In genomic region chr6:148248625-148249024, GRCm38 (mm10) we compare ENCODE assay signal across 9 mouse cellular contexts. TPM values are rescaled to one million over a fixed set of nuclear protein-coding genes. Genes with fewer than 3 reads are reported as not detected.
DNase-seq lines count a peak whose midpoint lies in the region; ATAC-seq and TF ChIP-seq lines count a peak whose summit lies in the region.
"Had no signal": no experiment of that assay in that cellular context is flagged by ENCODE, and none has a peak within 500 bp of the region (broad histone marks: within the 10 kb centered on the region; RNA-seq: fewer than 3 reads in every experiment).

No protein-coding gene starts in this region.

- no peak overlapping the region for H3K27ac ChIP-seq in liver, embryonic 12.5 days
- no peak overlapping the region for H3K27ac ChIP-seq in forebrain, postnatal 0 days (ENCODE audit: low read depth, low read length)

- ATAC-seq in liver, embryonic 12.5 days, result no peak
- ATAC-seq in forebrain, postnatal 0 days, result peak; percentile 53; the same call in 1 of the 2 replicates

- no peaks in the 10 kb centered on the region for H3K36me3 ChIP-seq in liver, embryonic 12.5 days
- peaks cover 13% of the 10 kb centered on the region for H3K36me3 ChIP-seq in forebrain, postnatal 0 days (ENCODE audit: insufficient read depth)

- H3K9me3 ChIP-seq in liver, embryonic 12.5 days (replicated peaks), result no peaks in the 10 kb centered on the region
- H3K9me3 ChIP-seq in forebrain, postnatal 0 days (ENCODE audit: low read length), result no peaks in the 10 kb centered on the region
- H3K9me3 ChIP-seq: megakaryocyte, embryonic 14.5 days had no signal

- intact Hi-C loops in left cerebral cortex, postnatal 10 days (cut with DNase I), result loop anchor here (10.0 kb wide), 1 partner anchor 196 kb away; the partner anchor contains the start of gene Tmtc1

- TF ChIP-seq CTCF in forebrain, postnatal 0 days (IDR thresholded peaks at IDR 0.05; ENCODE audit: low read depth), result peak; percentile 67

- H3K4me1 ChIP-seq in liver, embryonic 12.5 days, result peaks cover 8% of the 10 kb centered on the region; the same call in 1 of the 2 replicates
- no peaks in the 10 kb centered on the region for H3K4me1 ChIP-seq in forebrain, postnatal 0 days (ENCODE audit: insufficient read depth)

- DNase-seq in cerebellum, adult 11 months, result peak; percentile 8
- DNase-seq in cerebellum, adult 11-12 months, result no peak
- DNase-seq in liver, result peak; percentile 46
- DNase-seq in WW6 (ENCODE audit: low read depth, low spot score), result peak; percentile 9
- DNase-seq in forebrain, postnatal 0 days, result peak; percentile 81
- peak; percentile 40 to 59 for DNase-seq in left cerebral cortex, postnatal 10 days (ENCODE audit: extremely low spot score in 1 of 2, low spot score in 2 of 2)
- peak; percentile 53 for DNase-seq in retina, postnatal 7 days (ENCODE audit: low read depth, low spot score)

- 41% methylated on average over 2 of the region's 2 CpGs for WGBS in liver, embryonic 12.5 days (ENCODE audit: insufficient replicate concordance)
- 20% methylated on average over 2 of the region's 2 CpGs for WGBS in forebrain, postnatal 0 days

- no peak overlapping the region for H3K9ac ChIP-seq in liver, embryonic 12.5 days
- H3K9ac ChIP-seq in forebrain, postnatal 0 days, result no peak overlapping the region

- no peaks in the 10 kb centered on the region for H3K27me3 ChIP-seq in liver, embryonic 12.5 days (replicated peaks)
- no peaks in the 10 kb centered on the region for H3K27me3 ChIP-seq in forebrain, postnatal 0 days (ENCODE audit: insufficient read depth, low read length)

- H3K4me3 ChIP-seq in liver, embryonic 12.5 days, result no peak overlapping the region
- no peak overlapping the region for H3K4me3 ChIP-seq in forebrain, postnatal 0 days (ENCODE audit: low read depth, low read length)
- H3K4me3 ChIP-seq: megakaryocyte, embryonic 14.5 days had no signal

- no peak overlapping the region for H3K4me2 ChIP-seq in liver, embryonic 12.5 days
- no peak overlapping the region for H3K4me2 ChIP-seq in forebrain, postnatal 0 days (ENCODE audit: low read depth)

RNA-seq across cellular contexts. Expression of gene Ergic2, which starts 36.5 kb away (rescaled TPM):
- polyA plus RNA-seq in liver, embryonic 12.5 days (2016; fragmentation: Nextera tagmentation; extraction: Ambion mirVana), result 136 and 146 TPM in 2 replicates
- 115 and 125 TPM in 2 replicates for total RNA-seq in forebrain, postnatal 0 days (2014; rRNA removed)
- 173 and 177 TPM in 2 replicates for polyA plus RNA-seq in forebrain, postnatal 0 days (2015; fragmentation: Nextera tagmentation; extraction: Ambion mirVana)
- total RNA-seq in left cerebral cortex, postnatal 10 days (2021), result 10 to 100 TPM; 82.0 to 88.2 TPM
